Mouse (Mus musculus) hindlimb bud, embryonic 11.5 days (tissue): ENCODE data around the gene Pkib.

Source experiments
- DNase-seq: peaks from one replicate; pipeline ENCODE4 v3.0.0-alpha.2; 2012; ENCODE audit warnings: low read depth, low spot score; ENCODE audit errors: extremely low spot score

Gene Pkib

GRCm38 (mm10) chr10:57631896-57632867 is at the start of gene Pkib:
Gene Pkib (plus strand): TSS chr10:57631981.
- DNase-seq = no peak

- no peak for DNase-seq
Observed at GRCm38 (mm10) chr10:57583927-57584326, 47.9 kb upstream of the Pkib start.

- no peak for DNase-seq
Observed at GRCm38 (mm10) chr10:57594266-57594665, 37.5 kb upstream of the Pkib start.

- no peak for DNase-seq
Observed at GRCm38 (mm10) chr10:57597172-57597571, 34.6 kb upstream of the Pkib start.

- no peak for DNase-seq
Observed at GRCm38 (mm10) chr10:57602951-57603350, 28.8 kb upstream of the Pkib start.

- no peak for DNase-seq
Observed at GRCm38 (mm10) chr10:57623311-57623710, 8.5 kb upstream of the Pkib start.

GRCm38 (mm10) chr10:57627773-57628172 is 4.0 kb upstream of the Pkib start:
- DNase-seq = no peak

GRCm38 (mm10) chr10:57630557-57630956 is 1.2 kb upstream of the Pkib start:
- DNase-seq = no peak

- no peak for DNase-seq
Observed at GRCm38 (mm10) chr10:57632868-57633240, 1.1 kb downstream of the Pkib start.

- no peak for DNase-seq
Observed at GRCm38 (mm10) chr10:57636970-57637369, 5.2 kb downstream of the Pkib start.

GRCm38 (mm10) chr10:57638250-57638649 is 6.5 kb downstream of the Pkib start:
- DNase-seq = no peak

GRCm38 (mm10) chr10:57639540-57639939 is 7.8 kb downstream of the Pkib start:
- no peak for DNase-seq

GRCm38 (mm10) chr10:57653297-57653696 is 21.5 kb downstream of the Pkib start:
- no peak for DNase-seq

GRCm38 (mm10) chr10:57660505-57660904 is 28.7 kb downstream of the Pkib start:
- no peak for DNase-seq

GRCm38 (mm10) chr10:57663758-57664157 is 32.0 kb downstream of the Pkib start:
- DNase-seq = no peak

GRCm38 (mm10) chr10:57664253-57664652 is 32.5 kb downstream of the Pkib start:
- no peak for DNase-seq

GRCm38 (mm10) chr10:57675740-57676139 is 44.0 kb downstream of the Pkib start:
- DNase-seq = no peak

GRCm38 (mm10) chr10:57687999-57688398 is 56.2 kb downstream of the Pkib start:
- DNase-seq = no peak

GRCm38 (mm10) chr10:57690161-57690560 is 58.4 kb downstream of the Pkib start:
- no peak for DNase-seq

GRCm38 (mm10) chr10:57702246-57702645 is 70.5 kb downstream of the Pkib start:
- DNase-seq = no peak

- no peak for DNase-seq
Observed at GRCm38 (mm10) chr10:57721035-57721434, 89.3 kb downstream of the Pkib start.

- no peak for DNase-seq
Observed at GRCm38 (mm10) chr10:57722363-57722762, 90.6 kb downstream of the Pkib start.

GRCm38 (mm10) chr10:57727666-57728065 is 95.9 kb downstream of the Pkib start:
- no peak for DNase-seq
